Mouse (Mus musculus) erythroblast, embryonic 14.5 days (primary cell): ENCODE measurements around the gene Hk3.

Source experiments
- GATA1 ChIP-seq: IDR thresholded peaks from 2 replicates; pipeline ENCODE4 v1.6.1; 2012; ENCODE audit warnings: low read length, inconsistent platforms, mixed read lengths
- TAL1 ChIP-seq: IDR thresholded peaks from 3 replicates; pipeline ENCODE4 v1.6.1; 2012; ENCODE audit warnings: low read length, inconsistent platforms, mixed read lengths

DNA sequence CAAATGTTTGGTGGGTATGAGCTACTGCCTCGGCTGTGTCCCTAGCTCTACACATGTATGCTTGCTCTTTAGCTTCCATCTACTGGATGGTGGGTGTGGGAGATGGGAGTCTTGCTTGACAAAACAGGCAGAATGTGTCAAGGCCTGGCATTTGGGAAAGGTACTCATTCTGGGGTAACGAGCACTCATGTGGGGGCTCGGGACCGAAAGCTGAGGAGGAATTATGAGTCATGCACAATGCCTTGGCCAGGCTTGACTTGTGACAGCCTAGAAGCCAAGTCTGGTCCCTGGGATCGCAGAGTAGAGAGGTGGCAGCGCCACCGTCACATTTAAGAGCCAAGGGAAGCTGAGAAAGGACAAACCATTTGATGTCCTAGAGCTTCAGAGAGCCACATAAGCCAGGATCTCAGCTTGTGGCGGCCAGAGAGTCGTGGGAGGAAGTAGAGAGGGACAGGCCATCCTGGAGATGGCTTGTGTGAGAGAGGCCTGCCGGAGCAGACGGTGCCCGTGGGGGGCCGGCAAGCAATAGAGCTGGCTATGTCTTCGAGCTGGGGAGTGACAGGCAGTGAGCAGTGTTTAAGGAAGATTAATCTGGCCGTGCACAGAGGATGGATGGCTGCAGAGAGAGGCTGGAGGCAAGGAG lies 62.0 kb downstream of the Hk3 start:
- TF ChIP-seq TAL1 (no peak), GATA1 (no peak)
